Mouse (Mus musculus) forebrain, embryonic 10.5 days (tissue): Measurements from ENCODE around the gene Srd5a3. TPM values are rescaled to one million over a fixed set of nuclear protein-coding genes. Genes with fewer than 3 reads are reported as not detected.
A peak's percentile ranks its signal among the peaks of the same experiment; 100 is the strongest.
"Not testable (repeated sequence)": the region's sequence is repeated elsewhere in the genome, so short reads cannot be mapped to it uniquely, and the experiment has no call there.

ENCODE experiments used
- DNase-seq: peaks from one replicate; pipeline ENCODE4 v3.0.0-alpha.2; 2017; ENCODE audit warnings: low spot score; ENCODE audit errors: extremely low spot score
- H3K27ac ChIP-seq: fragments of 300-500 bp; sonication (generic); 2 replicates; pipeline ENCODE4 v1.5.1; 2016; ENCODE audit warnings: mild to moderate bottlenecking
- H3K27me3 ChIP-seq: fragments of 300-500 bp; sonication (generic); 2 replicates; pipeline ENCODE4 v1.6.1; 2016; ENCODE audit warnings: mild to moderate bottlenecking; ENCODE audit not compliant: poor library complexity, severe bottlenecking
- H3K36me3 ChIP-seq: fragments of 300-500 bp; sonication (generic); replicated peaks from 2 replicates; pipeline ENCODE4 v1.6.1; 2016; ENCODE audit warnings: mild to moderate bottlenecking, moderate library complexity
- H3K4me1 ChIP-seq: fragments of 300-500 bp; sonication (generic); 2 replicates; pipeline ENCODE4 v1.6.1; 2016
- H3K4me3 ChIP-seq: fragments of 300-500 bp; sonication (generic); 2 replicates; pipeline ENCODE4 v1.5.1; 2016; ENCODE audit warnings: mild to moderate bottlenecking, moderate library complexity
- H3K9me3 ChIP-seq: fragments of 300-500 bp; sonication (generic); 2 replicates; pipeline ENCODE4 v1.6.1; 2016; ENCODE audit warnings: mild to moderate bottlenecking, moderate library complexity
- WGBS: fragments of 180-500 bp; shearing (Covaris S2); methylation state at CpG from one replicate; pipeline ENCODE4 v1.1.7; 2016; 5-methylcytosine and 5-hydroxymethylcytosine counted together
- polyA plus RNA-seq: library from polyadenylated mRNA; unstranded; fragments of >200 nt; fragmentation: Nextera tagmentation; extraction: Ambion mirVana; gene quantifications from 2 replicates; pipeline ENCODE4 v1.2.1, GENCODE M21; 2016

Gene Srd5a3
- polyA plus RNA-seq, result 22.8 and 22.9 TPM in 2 replicates

- Histone ChIP-seq H3K36me3 (no peaks in the 10 kb centered on the region), H3K4me3 (peak within 1 kb of the TSS; percentile 78), H3K4me1 (peaks cover 34% of the 10 kb centered on the region), H3K27me3 (0 out of 2 replicates have a peak, but pooled peaks cover 6% of the 10 kb centered on the region), H3K27ac (peak within 1 kb of the TSS; percentile 97), H3K9me3 (no peaks in the 10 kb centered on the region)
- 1% methylated on average over 68 of the region's 69 CpGs for WGBS
- peak; percentile 92 for DNase-seq
These were observed at the start of gene Srd5a3 for GRCm38 (mm10) chr5:76139808-76140729. Srd5a3 (plus strand) TSS chr5:76140271.

GRCm38 (mm10) chr5:76103809-76104208 is 36.3 kb upstream of the Srd5a3 start:
- not testable (repeated sequence) for H3K4me1 ChIP-seq
- 84% methylated on average over 5 of the region's 5 CpGs for WGBS

DNA sequence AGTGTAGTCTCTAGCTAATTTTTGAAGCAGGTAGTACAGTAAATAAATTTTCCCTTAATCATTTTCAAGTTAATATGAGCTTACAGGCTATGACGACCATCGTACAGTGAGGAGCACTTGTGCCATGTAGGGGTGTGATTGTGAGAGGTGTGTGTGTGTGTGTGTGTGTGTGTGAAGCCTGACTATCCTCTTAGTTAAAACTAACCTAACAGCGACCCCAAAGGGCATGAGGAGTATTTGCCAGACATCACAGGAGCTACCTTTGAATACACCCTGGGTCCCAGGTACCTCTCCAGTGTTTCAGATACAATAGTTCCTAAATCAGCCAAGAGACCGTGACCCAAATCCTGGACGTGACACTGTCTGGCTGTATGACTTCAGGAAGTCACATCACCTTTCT is 32.8 kb upstream of the Srd5a3 start:
- DNase-seq, result no peak
- Histone ChIP-seq H3K27ac (no peak overlapping the region), H3K27me3 (no peaks in the 10 kb centered on the region), H3K4me1 (no peaks in the 10 kb centered on the region), H3K9me3 (no peaks in the 10 kb centered on the region), H3K4me3 (no peak overlapping the region), H3K36me3 (no peaks in the 10 kb centered on the region)
- WGBS, result 79% methylated on average over 5 of the region's 5 CpGs

More at GRCm38 (mm10) chr5:76103809-76104208, 36.3 kb upstream of the Srd5a3 start:
- H3K4me3 ChIP-seq, H3K27me3 ChIP-seq, H3K36me3 ChIP-seq, DNase-seq, H3K27ac ChIP-seq, H3K9me3 ChIP-seq: not testable (repeated sequence)

- Histone ChIP-seq H3K36me3 (no peaks in the 10 kb centered on the region), H3K4me3 (no peak overlapping the region), H3K9me3 (no peaks in the 10 kb centered on the region), H3K4me1 (no peaks in the 10 kb centered on the region), H3K27ac (no peak overlapping the region), H3K27me3 (no peaks in the 10 kb centered on the region)
- no peak for DNase-seq
- WGBS, result 82% methylated on average over 3 of the region's 3 CpGs
These were observed 31.6 kb upstream of the Srd5a3 start for GRCm38 (mm10) chr5:76108496-76108895.

- Histone ChIP-seq H3K4me1 (no peaks in the 10 kb centered on the region), H3K27me3 (no peaks in the 10 kb centered on the region), H3K4me3 (no peak overlapping the region), H3K9me3 (no peaks in the 10 kb centered on the region), H3K36me3 (no peaks in the 10 kb centered on the region), H3K27ac (no peak overlapping the region)
- DNase-seq, result no peak
- 93% methylated on average over 3 of the region's 3 CpGs for WGBS
These were observed 28.9 kb upstream of the Srd5a3 start for GRCm38 (mm10) chr5:76111173-76111572.

- Histone ChIP-seq H3K27me3 (no peaks in the 10 kb centered on the region), H3K9me3 (no peaks in the 10 kb centered on the region), H3K4me1 (no peaks in the 10 kb centered on the region), H3K4me3 (no peak overlapping the region), H3K36me3 (no peaks in the 10 kb centered on the region), H3K27ac (no peak overlapping the region)
- 87% methylated on average over 4 of the region's 4 CpGs for whole genome bisulfite sequencing
- no peak for DNase-seq
These were observed 28.1 kb upstream of the Srd5a3 start for GRCm38 (mm10) chr5:76112016-76112415.

GRCm38 (mm10) chr5:76115436-76116041 is 24.5 kb upstream of the Srd5a3 start:
- Histone ChIP-seq H3K36me3 (no peaks in the 10 kb centered on the region), H3K4me1 (no peaks in the 10 kb centered on the region), H3K9me3 (no peaks in the 10 kb centered on the region), H3K4me3 (no peak overlapping the region), H3K27ac (no peak overlapping the region), H3K27me3 (no peaks in the 10 kb centered on the region)
- WGBS, result 82% methylated on average over 8 of the region's 8 CpGs
- no peak for DNase-seq

DNA sequence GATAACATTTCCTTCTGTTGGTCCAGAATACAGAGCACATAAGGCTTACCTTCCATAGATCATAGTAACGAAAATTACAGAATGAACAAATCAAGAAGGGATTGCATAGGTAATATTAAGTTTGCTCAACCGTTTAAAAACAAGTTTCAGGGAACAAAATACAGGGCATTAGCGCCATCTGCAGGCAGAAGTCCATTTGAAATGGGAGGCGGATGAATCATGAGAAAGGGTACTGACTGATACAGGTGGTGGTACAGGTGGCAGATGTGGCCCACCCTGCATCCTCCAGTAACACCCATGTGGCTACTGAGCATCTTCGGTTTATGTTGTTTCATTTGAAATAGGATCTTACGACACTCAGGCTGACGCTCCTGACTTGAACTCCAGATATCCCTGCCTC is 21.6 kb upstream of the Srd5a3 start:
- Histone ChIP-seq H3K4me1 (no peaks in the 10 kb centered on the region), H3K27ac (no peak overlapping the region), H3K27me3 (no peaks in the 10 kb centered on the region), H3K4me3 (no peak overlapping the region), H3K36me3 (no peaks in the 10 kb centered on the region), H3K9me3 (peaks cover 8% of the 10 kb centered on the region)
- DNase-seq, result peak; percentile 58
- WGBS, result 42% methylated on average over 7 of the region's 7 CpGs

GRCm38 (mm10) chr5:76120634-76121033 is 19.4 kb upstream of the Srd5a3 start:
- peaks cover 16% of the 10 kb centered on the region for H3K9me3 ChIP-seq
- H3K4me1 ChIP-seq, result no peaks in the 10 kb centered on the region
- no peak overlapping the region for H3K27ac ChIP-seq
- H3K4me3 ChIP-seq, result no peak overlapping the region
- WGBS, result 91% methylated on average over 5 of the region's 5 CpGs
- no peaks in the 10 kb centered on the region for H3K36me3 ChIP-seq
- no peaks in the 10 kb centered on the region for H3K27me3 ChIP-seq
- DNase-seq, result no peak

- Histone ChIP-seq H3K27me3 (no peaks in the 10 kb centered on the region), H3K4me3 (no peak overlapping the region), H3K4me1 (peaks cover 6% of the 10 kb centered on the region; the same call in 1 of the 2 replicates), H3K27ac (no peak overlapping the region), H3K9me3 (peaks cover 12% of the 10 kb centered on the region), H3K36me3 (no peaks in the 10 kb centered on the region)
- WGBS, result 91% methylated on average over 5 of the region's 5 CpGs
- no peak for DNase-seq
These were observed 12.3 kb upstream of the Srd5a3 start for GRCm38 (mm10) chr5:76127584-76128316.

- Histone ChIP-seq H3K27ac (no peak overlapping the region), H3K4me3 (no peak overlapping the region), H3K4me1 (peaks cover 6% of the 10 kb centered on the region; the same call in 1 of the 2 replicates), H3K9me3 (no peaks in the 10 kb centered on the region), H3K27me3 (no peaks in the 10 kb centered on the region), H3K36me3 (no peaks in the 10 kb centered on the region)
- no peak for DNase-seq
- 79% methylated on average over 2 of the region's 2 CpGs for WGBS
These were observed 9.8 kb upstream of the Srd5a3 start for GRCm38 (mm10) chr5:76130292-76130691.

- Histone ChIP-seq H3K36me3 (no peaks in the 10 kb centered on the region), H3K9me3 (no peaks in the 10 kb centered on the region), H3K27me3 (no peaks in the 10 kb centered on the region), H3K4me3 (no peak overlapping the region), H3K4me1 (peaks cover 6% of the 10 kb centered on the region; the same call in 1 of the 2 replicates), H3K27ac (no peak overlapping the region)
- no peak for DNase-seq
- WGBS, result 92% methylated on average over 4 of the region's 4 CpGs
These were observed 8.1 kb upstream of the Srd5a3 start for GRCm38 (mm10) chr5:76131990-76132389.
